Mouse (Mus musculus): ENCODE results near the gene Zc3hav1l. TPM values are rescaled to one million over a fixed set of nuclear protein-coding genes. Genes with fewer than 3 reads are reported as not detected.

Gene Zc3hav1l
- polyA plus RNA-seq, 3 experiments from 2014 or later, result 0.16 to 0.50 (median 0.47) TPM

Other genes with a start within 250 kb of the Zc3hav1l start
- gene Tmem213, start 190.0 kb downstream of the Zc3hav1l start, polyA plus RNA-seq (2017; shearing (Covaris generic)), result not detected
- gene Atp6v0a4, start 174.7 kb downstream of the Zc3hav1l start, polyA plus RNA-seq (2017; shearing (Covaris generic)), result not detected
- gene D630045J12Rik, start 45.2 kb downstream of the Zc3hav1l start, polyA plus RNA-seq (2017; shearing (Covaris generic)), result under 1 TPM in 1 of 3 experiments, not detected in 2; 0.08 TPM
- 100 to 1,000 TPM; 163 to 188 (median 167) TPM for gene Zc3hav1, start 55.3 kb upstream of the Zc3hav1l start, polyA plus RNA-seq (2017; shearing (Covaris generic))
- under 1 TPM in 1 of 3 experiments, not detected in 2; 0.14 TPM for gene Ttc26, start 82.2 kb upstream of the Zc3hav1l start, polyA plus RNA-seq (2017; shearing (Covaris generic))
- gene Ubn2, start 134.7 kb upstream of the Zc3hav1l start, polyA plus RNA-seq (2017; shearing (Covaris generic)), result 10 to 100 TPM; 15.1 to 28.9 (median 23.5) TPM
- 10 to 100 TPM; 56.4 to 72.0 (median 58.3) TPM for gene Fmc1, start 234.2 kb upstream of the Zc3hav1l start, polyA plus RNA-seq (2017; shearing (Covaris generic))

All from inflammation-experienced regulatory T-cells, adult 6 months (primary cell).